Mouse (Mus musculus): Measurements from ENCODE around the gene Hck.

- TF ChIP-seq CTCF (IDR thresholded peaks at IDR 0.05; ENCODE audit: extremely low read depth, insufficient read length, insufficient replicate concordance, low read depth, low read length) = no peak
- TF ChIP-seq POLR2A (IDR thresholded peaks at IDR 0.05; ENCODE audit: low read depth, low read length) = no peak
These were observed 41.5 kb downstream of the Hck start for GRCm38 (mm10) chr2:153149742-153150141.

Data from small intestine, adult 2 months (tissue).